Mouse (Mus musculus) urinary bladder, postnatal 0 days (tissue): ENCODE measurements around the gene Olfr1493-ps1. TPM values are rescaled to one million over a fixed set of nuclear protein-coding genes. Genes with fewer than 3 reads are reported as not detected.

Experiments
- polyA plus RNA-seq: library from polyadenylated mRNA; unstranded; fragments of >200 nt; fragmentation: Nextera tagmentation; extraction: Ambion mirVana; gene quantifications from 2 replicates; pipeline ENCODE4 v1.2.1, GENCODE M21; 2015

The Olfr1493-ps1 gene
- not detected in 2 replicates for polyA plus RNA-seq

DNA sequence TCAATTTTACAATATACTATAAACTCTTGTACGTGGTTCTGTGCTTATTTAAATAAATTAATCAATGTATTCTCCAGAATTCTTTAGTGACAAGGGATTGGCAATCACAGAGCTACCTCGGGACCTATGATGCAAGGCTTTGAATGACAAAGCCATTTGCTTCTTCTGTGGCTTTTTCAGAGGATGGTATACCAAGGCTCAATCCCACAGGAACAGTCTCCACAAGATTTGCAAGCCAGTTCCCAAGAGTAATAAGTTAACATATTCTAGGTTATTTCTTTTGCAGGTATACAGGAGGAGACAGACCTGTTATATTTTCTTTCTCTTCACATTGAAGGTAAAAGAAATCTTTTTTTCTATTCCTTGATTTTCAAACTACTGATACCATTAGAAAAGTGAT, at the start of gene Olfr1493-ps1:
TSS of gene Olfr1493-ps1 (plus strand) at position 301 of the 400 bp plus-strand sequence.

DNA sequence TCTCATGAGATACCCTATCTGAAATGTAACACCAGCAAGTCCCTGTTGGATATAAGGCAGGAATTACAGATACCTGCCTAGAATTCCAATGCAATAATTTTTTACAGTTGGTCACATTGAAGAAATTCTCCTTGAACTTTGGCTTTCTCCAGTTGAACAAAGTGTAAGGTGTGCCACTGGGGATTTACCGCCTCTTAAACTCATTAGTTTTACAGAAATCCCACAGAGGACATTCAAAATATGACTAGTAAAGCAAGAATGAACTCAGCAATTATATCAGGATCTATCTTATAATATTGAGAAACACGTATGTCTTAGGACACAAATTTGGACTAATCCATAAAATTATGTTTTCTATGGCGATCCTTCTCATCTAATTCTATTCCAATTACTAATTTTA, 26.1 kb upstream of the Olfr1493-ps1 start, which contains the start of gene Olfr1491:
TSS of gene Olfr1491 (plus strand) at position 301 of the 400 bp plus-strand sequence.

DNA sequence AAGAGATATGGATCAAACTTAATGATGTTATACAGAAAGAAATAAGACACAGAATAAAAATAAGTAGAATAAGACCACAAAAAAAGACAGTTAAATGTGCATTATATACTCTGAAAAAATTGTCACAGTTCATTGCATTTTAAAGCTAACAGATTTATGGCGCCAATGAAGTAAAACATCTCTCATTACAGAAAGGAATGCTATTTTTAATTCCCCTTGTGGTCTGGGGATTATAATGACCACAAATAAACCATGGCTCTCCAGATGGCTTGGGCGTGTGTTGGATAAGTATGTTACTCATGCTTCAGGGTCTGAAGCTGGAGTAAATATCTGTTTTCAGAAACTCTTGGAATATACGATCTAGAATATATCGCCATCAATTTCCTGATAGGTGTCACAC, 16.4 kb downstream of the Olfr1493-ps1 start, which contains the start of gene Olfr1494:
TSS of gene Olfr1494 (plus strand) at position 301 of the 400 bp plus-strand sequence.

DNA sequence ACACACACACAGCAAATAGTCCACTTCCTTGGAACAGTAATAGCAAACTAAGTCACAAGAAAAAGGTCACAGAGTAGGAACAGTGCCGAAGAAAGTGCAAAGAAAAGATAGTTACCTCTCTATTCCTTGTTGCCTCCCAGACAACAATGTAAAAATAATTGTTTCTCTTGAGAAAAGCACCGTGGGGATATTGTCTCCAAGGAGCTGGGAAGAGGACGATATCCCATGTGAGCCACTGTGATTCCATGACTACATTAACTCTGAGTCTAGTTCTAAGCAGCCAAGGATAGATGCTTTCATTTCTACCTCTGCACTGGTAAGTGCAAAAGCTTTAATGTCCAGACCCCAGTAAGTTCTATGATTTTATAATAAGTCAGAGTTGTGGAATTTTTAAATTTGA, 41.2 kb downstream of the Olfr1493-ps1 start, which contains the start of gene Olfr1495:
TSS of gene Olfr1495 (plus strand) at position 301 of the 400 bp plus-strand sequence.

DNA sequence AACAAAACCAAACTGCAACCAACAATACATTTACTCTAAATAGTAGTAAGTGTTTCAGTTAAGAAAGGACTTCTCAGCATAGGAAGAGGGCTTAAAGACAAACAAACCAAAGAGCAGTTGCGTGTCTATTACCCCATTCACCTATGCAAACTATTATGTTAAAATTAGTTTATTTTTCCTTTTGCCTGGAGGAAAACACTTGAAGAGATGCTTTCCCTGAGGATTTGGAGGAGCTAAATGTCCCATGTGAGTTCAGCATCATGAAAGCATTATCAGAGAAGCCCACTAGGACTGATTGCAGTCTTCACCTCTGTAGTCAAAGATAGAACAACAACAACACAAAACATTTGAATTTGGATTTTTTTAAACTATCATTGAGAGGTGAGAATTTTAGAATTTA, 54.5 kb downstream of the Olfr1493-ps1 start, which contains the start of gene Olfr1496:
TSS of gene Olfr1496 (plus strand) at position 301 of the 400 bp plus-strand sequence.

Other genes with a start within 250 kb of the Olfr1493-ps1 start
- not detected in 2 replicates for gene Olfr1475, start 243.1 kb upstream of the Olfr1493-ps1 start, polyA plus RNA-seq
- gene Olfr1477, start 222.7 kb upstream of the Olfr1493-ps1 start, polyA plus RNA-seq = not detected in 2 replicates
- gene Olfr1480, start 195.4 kb upstream of the Olfr1493-ps1 start, polyA plus RNA-seq = not detected in 2 replicates
- not detected in 2 replicates for gene Olfr1484, start 139.8 kb upstream of the Olfr1493-ps1 start, polyA plus RNA-seq
- gene Olfr1487, start 105.9 kb upstream of the Olfr1493-ps1 start, polyA plus RNA-seq = not detected in 2 replicates
- gene Olfr1489, start 91.7 kb upstream of the Olfr1493-ps1 start, polyA plus RNA-seq = not detected in 2 replicates
- gene Olfr1490, start 72.2 kb upstream of the Olfr1493-ps1 start, polyA plus RNA-seq = not detected in 2 replicates
- not detected in 2 replicates for gene Olfr1491, start 26.0 kb upstream of the Olfr1493-ps1 start, polyA plus RNA-seq
- not detected in 2 replicates for gene Olfr1494, start 16.4 kb downstream of the Olfr1493-ps1 start, polyA plus RNA-seq
- gene Olfr1495, start 41.3 kb downstream of the Olfr1493-ps1 start, polyA plus RNA-seq = not detected in 2 replicates
- gene Olfr1496, start 54.6 kb downstream of the Olfr1493-ps1 start, polyA plus RNA-seq = not detected in 2 replicates
- not detected in 2 replicates for gene Olfr1497, start 74.9 kb downstream of the Olfr1493-ps1 start, polyA plus RNA-seq
- not detected in 2 replicates for gene Olfr1499, start 96.2 kb downstream of the Olfr1493-ps1 start, polyA plus RNA-seq
- not detected in 2 replicates for gene Olfr1500, start 107.2 kb downstream of the Olfr1493-ps1 start, polyA plus RNA-seq
- gene Olfr1501, start 127.4 kb downstream of the Olfr1493-ps1 start, polyA plus RNA-seq = not detected in 2 replicates
- gene Olfr1502, start 138.5 kb downstream of the Olfr1493-ps1 start, polyA plus RNA-seq = not detected in 2 replicates
- not detected in 2 replicates for gene Olfr1504, start 174.7 kb downstream of the Olfr1493-ps1 start, polyA plus RNA-seq
- gene Olfr1505, start 190.3 kb downstream of the Olfr1493-ps1 start, polyA plus RNA-seq = not detected in 2 replicates